In genomic region chr16:32656794-32657193, GRCm38 (mm10) we compare ENCODE assay signal across 13 mouse cellular contexts. TPM values are rescaled to one million over a fixed set of nuclear protein-coding genes. Genes with fewer than 3 reads are reported as not detected.
DNase-seq lines count a peak whose midpoint lies in the region; ATAC-seq and TF ChIP-seq lines count a peak whose summit lies in the region.
"Had no signal": no experiment of that assay in that cellular context is flagged by ENCODE, and none has a peak within 500 bp of the region (broad histone marks: within the 10 kb centered on the region; RNA-seq: fewer than 3 reads in every experiment).

No protein-coding gene starts in this region.

- H3K9ac ChIP-seq in lung, postnatal 0 days (replicated peaks; ENCODE audit: low read depth), result no peak overlapping the region
- H3K9ac ChIP-seq in midbrain, embryonic 15.5 days, result no peak overlapping the region
- no peak overlapping the region for H3K9ac ChIP-seq in hindbrain, postnatal 0 days (replicated peaks; ENCODE audit: low read length)
- H3K9ac ChIP-seq: hindbrain, embryonic 14.5 days had no signal

- 68% methylated on average over 8 of the region's 8 CpGs for WGBS in kidney, adult 2 months
- 39% methylated on average over 8 of the region's 8 CpGs for WGBS in lung, postnatal 0 days
- WGBS in midbrain, embryonic 15.5 days, result 78% methylated on average over 8 of the region's 8 CpGs
- 73% methylated on average over 8 of the region's 8 CpGs for WGBS in hindbrain, postnatal 0 days

- ATAC-seq in lung, postnatal 0 days, result peak; percentile 69
- ATAC-seq in midbrain, embryonic 15.5 days (replicated peaks), result no peak
- no peak for ATAC-seq in hindbrain, postnatal 0 days
- ATAC-seq: Patski had no signal

- DNase-seq in kidney, postnatal 10 days, result peak; percentile 65
- no peak for DNase-seq in kidney, adult 2 months
- peak; percentile 91 for DNase-seq in NIH3T3 (ENCODE audit: low read depth)
- peak; percentile 94 for DNase-seq in lung, postnatal 0 days (ENCODE audit: low spot score)
- DNase-seq in frontal cortex, adult 2 months (ENCODE audit: extremely low spot score in 1 of 2, low spot score in 1 of 2), result no peak
- no peak for DNase-seq in hindbrain, postnatal 0 days (ENCODE audit: low spot score)
- DNase-seq: kidney, postnatal 14 days; right cerebral cortex, postnatal 25 days had no signal

- peaks cover 8% of the 10 kb centered on the region for H3K4me1 ChIP-seq in kidney, adult 2 months (ENCODE audit: control insufficient read depth, insufficient read depth, low read length)
- H3K4me1 ChIP-seq in E14TG2a.4 (replicated peaks; ENCODE audit: low read depth, low read length), result peaks cover 96% of the 10 kb centered on the region
- H3K4me1 ChIP-seq in lung, postnatal 0 days (ENCODE audit: insufficient read depth, low read depth, low read length), result peaks cover 42% of the 10 kb centered on the region
- H3K4me1 ChIP-seq in midbrain, embryonic 15.5 days, result peaks cover 40% of the 10 kb centered on the region
- H3K4me1 ChIP-seq in hindbrain, postnatal 0 days (ENCODE audit: insufficient read depth, low read length), result peaks cover 30% of the 10 kb centered on the region

- H3K27me3 ChIP-seq in kidney, adult 2 months (replicated peaks; ENCODE audit: control insufficient read depth, insufficient read depth, low read length), result no peaks in the 10 kb centered on the region
- no peaks in the 10 kb centered on the region for H3K27me3 ChIP-seq in E14TG2a.4 (ENCODE audit: insufficient read depth, low read length)
- H3K27me3 ChIP-seq in lung, postnatal 0 days (replicated peaks; ENCODE audit: insufficient read depth, low read length), result no peaks in the 10 kb centered on the region
- no peaks in the 10 kb centered on the region for H3K27me3 ChIP-seq in midbrain, embryonic 15.5 days (replicated peaks)
- H3K27me3 ChIP-seq in hindbrain, postnatal 0 days (ENCODE audit: insufficient read depth, low read length), result no peaks in the 10 kb centered on the region
- H3K27me3 ChIP-seq: Patski had no signal

- no peak for TF ChIP-seq CTCF in kidney, adult 2 months (conservative IDR thresholded peaks at IDR 0.05; ENCODE audit: insufficient read depth, insufficient read length, low read depth, low read length)
- TF ChIP-seq CTCF in E14TG2a.4 (conservative IDR thresholded peaks at IDR 0.05; ENCODE audit: low read length), result no peak
- TF ChIP-seq CTCF in lung, postnatal 0 days (IDR thresholded peaks at IDR 0.05), result no peak
- no peak for TF ChIP-seq CTCF in hindbrain, postnatal 0 days (IDR thresholded peaks at IDR 0.05; ENCODE audit: low read depth)

- no peak for TF ChIP-seq EP300 in lung, postnatal 0 days (IDR thresholded peaks at IDR 0.05)

- H3K4me3 ChIP-seq in kidney, adult 2 months (ENCODE audit: insufficient read depth, low read depth, low read length), result no peak overlapping the region
- peak overlapping the region; percentile 70 for H3K4me3 ChIP-seq in E14TG2a.4 (replicated peaks; ENCODE audit: low read length)
- H3K4me3 ChIP-seq in lung, postnatal 0 days (ENCODE audit: low read depth, low read length), result no peak overlapping the region
- no peak overlapping the region for H3K4me3 ChIP-seq in midbrain, embryonic 15.5 days
- no peak overlapping the region for H3K4me3 ChIP-seq in hindbrain, postnatal 0 days (ENCODE audit: low read length)

- no peaks in the 10 kb centered on the region for H3K36me3 ChIP-seq in kidney, adult 2 months (ENCODE audit: control insufficient read depth, insufficient read depth, low read length)
- peaks cover 33% of the 10 kb centered on the region for H3K36me3 ChIP-seq in E14TG2a.4 (ENCODE audit: insufficient read depth, low read length)
- no peaks in the 10 kb centered on the region for H3K36me3 ChIP-seq in lung, postnatal 0 days (ENCODE audit: insufficient read depth, low read length)
- H3K36me3 ChIP-seq in midbrain, embryonic 15.5 days (replicated peaks), result no peaks in the 10 kb centered on the region
- no peaks in the 10 kb centered on the region for H3K36me3 ChIP-seq in hindbrain, postnatal 0 days (ENCODE audit: insufficient read depth, low read length)

- TF ChIP-seq POLR2A in kidney, adult 2 months (IDR thresholded peaks at IDR 0.05; ENCODE audit: low read depth, low read length), result no peak

- no peak overlapping the region for H3K4me2 ChIP-seq in lung, postnatal 0 days (replicated peaks; ENCODE audit: low read depth, low read length)
- no peak overlapping the region for H3K4me2 ChIP-seq in midbrain, embryonic 15.5 days
- no peak overlapping the region for H3K4me2 ChIP-seq in hindbrain, postnatal 0 days (ENCODE audit: low read depth, low read length)
- H3K4me2 ChIP-seq: hindbrain, embryonic 14.5 days had no signal

- H3K27ac ChIP-seq in kidney, adult 2 months (ENCODE audit: insufficient read depth, low read depth, low read length), result no peak overlapping the region
- H3K27ac ChIP-seq in lung, postnatal 0 days (ENCODE audit: low read length), result peak overlapping the region; percentile 77; the same call in 1 of the 2 replicates
- no peak overlapping the region for H3K27ac ChIP-seq in midbrain, embryonic 15.5 days
- no peak overlapping the region for H3K27ac ChIP-seq in hindbrain, postnatal 0 days
- H3K27ac ChIP-seq: hindbrain, embryonic 14.5 days; macrophage had no signal

- no peaks in the 10 kb centered on the region for H3K9me3 ChIP-seq in E14TG2a.4 (ENCODE audit: low read length)
- no peaks in the 10 kb centered on the region for H3K9me3 ChIP-seq in lung, postnatal 0 days (ENCODE audit: low read length)
- H3K9me3 ChIP-seq in midbrain, embryonic 15.5 days, result no peaks in the 10 kb centered on the region
- H3K9me3 ChIP-seq in hindbrain, postnatal 0 days (ENCODE audit: low read length), result no peaks in the 10 kb centered on the region

RNA-seq across cellular contexts. Expression of gene Tnk2, which starts 13.1 kb away (rescaled TPM):
- 35.8 and 40.8 TPM in 2 replicates for polyA plus RNA-seq in kidney, adult 2 months (2012; rRNA removed)
- 19.8 and 22.4 TPM in 2 replicates for polyA plus RNA-seq in lung, postnatal 0 days (2015; fragmentation: Nextera tagmentation; extraction: Ambion mirVana)
- polyA plus RNA-seq in midbrain, embryonic 15.5 days (2015; fragmentation: Nextera tagmentation; extraction: Ambion mirVana), result 22.0 and 24.2 TPM in 2 replicates
- 175 and 204 TPM in 2 replicates for polyA plus RNA-seq in frontal cortex, adult 2 months (2012; rRNA removed)
- 78.2 and 90.5 TPM in 2 replicates for total RNA-seq in hindbrain, postnatal 0 days (2014; rRNA removed)
- 18.6 and 19.2 TPM in 2 replicates for polyA plus RNA-seq in hindbrain, postnatal 0 days (2015; fragmentation: Nextera tagmentation; extraction: Ambion mirVana)

RNA-seq across cellular contexts. Expression of gene Tfrc, which starts 48.1 kb away (rescaled TPM):
- 7.9 and 12.0 TPM in 2 replicates for polyA plus RNA-seq in kidney, adult 2 months (2012; rRNA removed)
- 14.6 and 16.0 TPM in 2 replicates for polyA plus RNA-seq in lung, postnatal 0 days (2015; fragmentation: Nextera tagmentation; extraction: Ambion mirVana)
- 33.0 and 35.6 TPM in 2 replicates for polyA plus RNA-seq in midbrain, embryonic 15.5 days (2015; fragmentation: Nextera tagmentation; extraction: Ambion mirVana)
- polyA plus RNA-seq in frontal cortex, adult 2 months (2012; rRNA removed), result 86.9 and 96.3 TPM in 2 replicates
- total RNA-seq in hindbrain, postnatal 0 days (2014; rRNA removed), result 51.9 and 56.3 TPM in 2 replicates
- 38.3 and 40.0 TPM in 2 replicates for polyA plus RNA-seq in hindbrain, postnatal 0 days (2015; fragmentation: Nextera tagmentation; extraction: Ambion mirVana)

Comparison
In these comparisons a context has a peak if more than half of its experiments do, and no peak if none do; other contexts are left out.
1. DNase-seq: peak in kidney, postnatal 10 days (single experiment), NIH3T3 (single experiment) and lung, postnatal 0 days (single experiment); none in kidney, adult 2 months (single experiment), frontal cortex, adult 2 months (0 of 2) and hindbrain, postnatal 0 days (single experiment).